Mouse (Mus musculus) forebrain, embryonic 10.5 days (tissue): Measurements from ENCODE around the gene Slc35f3. TPM values are rescaled to one million over a fixed set of nuclear protein-coding genes. Genes with fewer than 3 reads are reported as not detected.
"Not testable (repeated sequence)": the region's sequence is repeated elsewhere in the genome, so short reads cannot be mapped to it uniquely, and the experiment has no call there.

Source experiments
- DNase-seq: peaks from one replicate; pipeline ENCODE4 v3.0.0-alpha.2; 2017; ENCODE audit warnings: low spot score; ENCODE audit errors: extremely low spot score
- H3K27ac ChIP-seq: fragments of 300-500 bp; sonication (generic); 2 replicates; pipeline ENCODE4 v1.5.1; 2016; ENCODE audit warnings: mild to moderate bottlenecking
- H3K27me3 ChIP-seq: fragments of 300-500 bp; sonication (generic); 2 replicates; pipeline ENCODE4 v1.6.1; 2016; ENCODE audit warnings: mild to moderate bottlenecking; ENCODE audit not compliant: poor library complexity, severe bottlenecking
- H3K36me3 ChIP-seq: fragments of 300-500 bp; sonication (generic); replicated peaks from 2 replicates; pipeline ENCODE4 v1.6.1; 2016; ENCODE audit warnings: mild to moderate bottlenecking, moderate library complexity
- H3K4me1 ChIP-seq: fragments of 300-500 bp; sonication (generic); 2 replicates; pipeline ENCODE4 v1.6.1; 2016
- H3K4me3 ChIP-seq: fragments of 300-500 bp; sonication (generic); 2 replicates; pipeline ENCODE4 v1.5.1; 2016; ENCODE audit warnings: mild to moderate bottlenecking, moderate library complexity
- H3K9me3 ChIP-seq: fragments of 300-500 bp; sonication (generic); 2 replicates; pipeline ENCODE4 v1.6.1; 2016; ENCODE audit warnings: mild to moderate bottlenecking, moderate library complexity
- WGBS: fragments of 180-500 bp; shearing (Covaris S2); methylation state at CpG from one replicate; pipeline ENCODE4 v1.1.7; 2016; 5-methylcytosine and 5-hydroxymethylcytosine counted together
- polyA plus RNA-seq: library from polyadenylated mRNA; unstranded; fragments of >200 nt; fragmentation: Nextera tagmentation; extraction: Ambion mirVana; gene quantifications from 2 replicates; pipeline ENCODE4 v1.2.1, GENCODE M21; 2016

The Slc35f3 gene
- polyA plus RNA-seq, 1 experiment from 2014 or later, result 0.07 TPM

DNA sequence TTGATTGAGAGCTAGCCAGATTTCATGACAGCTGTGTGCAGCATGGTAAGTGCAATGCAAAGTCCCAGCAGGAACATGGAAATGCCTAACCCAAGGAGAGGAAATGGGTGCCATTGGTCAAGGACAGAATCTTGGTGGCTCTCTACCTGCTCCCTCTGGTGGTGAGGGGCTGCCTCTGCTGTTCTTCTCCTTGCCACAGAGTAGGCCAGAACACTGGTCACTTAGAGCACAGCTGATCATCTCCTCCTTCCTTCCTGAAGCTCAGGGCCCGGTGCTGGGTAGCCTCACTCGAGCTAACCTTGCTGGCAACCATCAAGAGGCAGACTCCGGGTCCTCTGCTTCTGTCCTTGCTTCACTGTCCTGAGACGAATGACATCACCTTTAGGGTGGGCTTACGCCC, 84.4 kb downstream of the Slc35f3 start:
- 68% methylated on average over 5 of the region's 5 CpGs for WGBS

DNA sequence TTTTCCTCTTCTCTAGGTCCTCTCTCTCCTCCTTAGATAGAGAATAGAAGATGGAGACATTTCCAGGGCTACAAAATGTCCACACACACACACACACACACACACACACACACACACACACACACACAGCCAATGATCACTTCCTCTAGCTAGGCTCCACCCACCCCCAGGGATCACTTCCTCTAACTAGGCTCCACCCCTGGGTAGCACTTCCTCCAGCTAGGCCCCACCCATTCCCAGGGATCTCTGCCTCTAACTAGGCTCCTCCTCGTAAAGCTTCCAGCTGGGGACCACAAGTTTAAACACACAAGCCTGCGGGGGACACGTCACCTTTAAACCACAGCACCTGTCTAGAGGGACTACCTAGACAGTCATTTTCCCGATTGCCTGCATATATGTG, 89.2 kb downstream of the Slc35f3 start:
- Histone ChIP-seq H3K9me3 (no peaks in the 10 kb centered on the region), H3K27ac (no peak overlapping the region), H3K4me1 (no peaks in the 10 kb centered on the region; the same call in 1 of the 2 replicates), H3K36me3 (no peaks in the 10 kb centered on the region), H3K27me3 (no peaks in the 10 kb centered on the region), H3K4me3 (no peak overlapping the region)
- WGBS, result 89% methylated on average over 4 of the region's 4 CpGs
- DNase-seq, result no peak

More for the DNA sequence above, 84.4 kb downstream of the Slc35f3 start:
- Histone ChIP-seq H3K27me3 (no peaks in the 10 kb centered on the region), H3K27ac (no peak overlapping the region), H3K36me3 (no peaks in the 10 kb centered on the region), H3K9me3 (no peaks in the 10 kb centered on the region), H3K4me3 (no peak overlapping the region), H3K4me1 (no peaks in the 10 kb centered on the region)
- DNase-seq, result peak; percentile 27

DNA sequence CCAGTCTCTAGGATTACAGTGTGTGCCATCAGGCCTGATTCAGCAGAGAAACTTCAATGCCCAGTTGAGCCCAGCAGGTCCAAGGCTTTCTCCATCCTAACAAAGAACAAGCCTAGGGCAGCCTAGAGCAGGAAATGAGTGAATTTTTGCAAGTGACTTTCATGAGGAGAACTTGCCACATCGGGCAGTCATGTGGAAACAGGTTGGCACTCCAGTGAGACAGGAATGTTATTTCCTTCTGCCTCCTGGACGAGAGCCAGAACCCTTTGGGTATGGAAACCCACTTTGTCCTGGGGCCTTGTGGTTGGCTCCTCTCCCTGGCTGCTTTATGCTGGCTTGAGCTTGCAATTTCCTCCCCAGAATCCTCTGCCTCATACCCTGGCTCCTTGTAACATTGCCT, 93.2 kb downstream of the Slc35f3 start:
- WGBS, result 83% methylated on average over 2 of the region's 2 CpGs

DNA sequence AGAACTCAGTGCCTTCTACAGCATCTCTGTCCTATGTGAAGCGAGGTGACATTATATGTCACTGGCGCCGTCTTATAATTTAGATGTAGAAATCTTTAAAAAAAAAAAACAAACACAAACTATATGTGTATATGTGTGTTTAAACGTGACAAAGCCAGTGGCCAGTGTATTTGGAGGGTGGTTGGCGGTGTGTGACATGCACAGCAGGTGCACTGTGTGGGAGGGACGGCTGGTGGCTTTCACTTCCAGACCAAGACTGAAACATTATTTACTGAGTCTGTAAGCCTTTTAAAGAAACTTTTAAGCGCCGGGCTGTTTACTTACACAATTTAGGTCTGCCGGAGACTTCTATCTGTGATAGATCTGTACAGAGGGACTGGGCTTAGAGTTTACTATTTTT, 97.0 kb downstream of the Slc35f3 start:
- Histone ChIP-seq H3K27me3 (no peaks in the 10 kb centered on the region), H3K36me3 (no peaks in the 10 kb centered on the region), H3K27ac (no peak overlapping the region), H3K9me3 (no peaks in the 10 kb centered on the region), H3K4me3 (no peak overlapping the region), H3K4me1 (peaks cover 5% of the 10 kb centered on the region)
- 83% methylated on average over 9 of the region's 9 CpGs for WGBS
- DNase-seq, result no peak

More for the DNA sequence above, 93.2 kb downstream of the Slc35f3 start:
- Histone ChIP-seq H3K27me3 (no peaks in the 10 kb centered on the region), H3K4me3 (no peak overlapping the region), H3K36me3 (no peaks in the 10 kb centered on the region), H3K27ac (no peak overlapping the region), H3K9me3 (no peaks in the 10 kb centered on the region), H3K4me1 (peaks cover 5% of the 10 kb centered on the region)
- no peak for DNase-seq

DNA sequence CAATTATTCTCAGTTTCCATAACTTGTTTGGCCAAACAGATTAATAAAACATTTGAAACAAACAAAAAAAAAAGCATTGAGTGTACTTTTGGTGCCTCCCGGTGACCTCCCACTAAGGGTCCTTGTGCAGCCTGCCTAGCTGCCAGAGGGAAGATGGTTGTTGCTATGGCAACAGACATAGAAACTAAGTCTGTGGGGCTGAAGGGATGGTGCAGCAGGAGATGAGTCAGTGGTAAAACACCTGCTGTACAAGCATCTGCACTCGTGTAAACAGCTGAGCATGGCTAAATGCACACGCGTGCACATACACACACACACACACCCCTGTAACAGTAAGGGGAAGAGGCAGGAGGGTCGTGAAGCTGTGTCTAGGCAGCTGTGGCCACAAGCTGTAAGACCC, 97.6 kb downstream of the Slc35f3 start:
- H3K9me3 ChIP-seq, result no peaks in the 10 kb centered on the region
- no peak for DNase-seq
- WGBS, result 72% methylated on average over 5 of the region's 5 CpGs
- H3K4me3 ChIP-seq, result no peak overlapping the region
- H3K36me3 ChIP-seq, result no peaks in the 10 kb centered on the region
- H3K4me1 ChIP-seq, result peaks cover 5% of the 10 kb centered on the region
- no peaks in the 10 kb centered on the region for H3K27me3 ChIP-seq
- no peak overlapping the region for H3K27ac ChIP-seq

DNA sequence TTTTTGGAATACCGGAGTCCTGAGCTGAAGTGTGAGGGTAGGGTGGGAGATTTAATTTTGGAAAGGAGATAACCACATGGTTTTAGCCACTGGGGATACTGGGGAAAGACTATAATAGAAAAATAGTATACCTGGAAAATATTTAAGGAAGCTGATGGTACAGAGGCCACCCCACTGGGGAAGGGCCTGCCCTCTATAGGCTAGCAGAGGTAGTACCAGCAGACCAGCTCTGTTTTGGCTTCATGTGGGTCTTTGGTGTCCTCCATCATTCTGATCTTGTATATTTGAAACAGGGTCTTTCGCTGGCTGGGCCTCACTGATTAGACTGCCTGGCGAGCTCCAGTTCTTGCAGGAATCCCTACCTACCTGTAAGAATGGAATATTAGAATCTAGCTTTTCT, 100.0 kb downstream of the Slc35f3 start:
- Histone ChIP-seq H3K27ac (no peak overlapping the region), H3K36me3 (no peaks in the 10 kb centered on the region), H3K9me3 (no peaks in the 10 kb centered on the region), H3K4me1 (peaks cover 12% of the 10 kb centered on the region), H3K27me3 (no peaks in the 10 kb centered on the region), H3K4me3 (no peak overlapping the region)
- WGBS, result 82% methylated on average over 3 of the region's 3 CpGs
- no peak for DNase-seq

DNA sequence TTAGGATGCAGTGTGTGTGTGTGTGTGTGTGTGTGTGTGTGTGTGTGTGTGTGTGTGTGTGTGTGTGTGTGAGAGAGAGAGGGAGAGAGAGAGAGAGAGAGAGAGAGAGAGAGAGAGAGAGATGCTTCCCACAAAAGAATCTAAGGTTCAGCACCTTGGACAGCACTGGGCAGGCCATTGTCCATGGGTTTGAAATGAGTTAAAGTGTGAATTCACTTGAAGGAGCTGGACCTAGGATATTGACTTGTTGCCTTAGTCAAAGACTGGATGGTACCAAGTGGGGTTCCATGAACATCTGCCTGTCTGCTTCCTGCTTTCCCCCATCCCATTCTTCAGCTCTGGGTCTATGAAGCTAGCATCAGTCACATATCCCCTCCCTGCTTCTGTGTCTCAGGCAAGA, 106.2 kb downstream of the Slc35f3 start:
- not testable (repeated sequence) for H3K36me3 ChIP-seq, H3K27ac ChIP-seq, H3K9me3 ChIP-seq, H3K27me3 ChIP-seq, H3K4me3 ChIP-seq, H3K4me1 ChIP-seq
- DNase-seq, result peak; percentile 37

DNA sequence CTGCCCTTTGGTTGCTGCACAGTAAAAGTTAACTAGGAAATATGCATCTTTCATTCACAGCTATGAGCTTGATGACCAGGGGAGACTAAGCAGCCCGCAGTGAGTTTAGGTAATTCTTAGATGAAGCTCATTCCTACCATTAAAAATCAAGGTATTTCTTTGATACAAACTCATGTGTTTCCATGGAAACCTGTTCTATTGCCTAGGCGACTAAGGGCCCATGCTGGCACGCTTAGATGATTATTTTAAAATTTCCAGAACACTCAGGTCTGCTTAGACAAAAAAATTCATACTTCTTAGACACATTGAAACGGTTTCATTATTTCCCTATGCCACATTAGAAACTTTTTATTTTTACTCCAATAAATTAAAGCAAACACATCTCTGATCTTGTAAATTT, 106.7 kb downstream of the Slc35f3 start:
- Histone ChIP-seq H3K4me1 (peaks cover 7% of the 10 kb centered on the region), H3K36me3 (no peaks in the 10 kb centered on the region), H3K27me3 (no peaks in the 10 kb centered on the region), H3K9me3 (no peaks in the 10 kb centered on the region), H3K27ac (no peak overlapping the region), H3K4me3 (no peak overlapping the region)
- no peak for DNase-seq
- WGBS, result 79% methylated on average over 4 of the region's 4 CpGs

DNA sequence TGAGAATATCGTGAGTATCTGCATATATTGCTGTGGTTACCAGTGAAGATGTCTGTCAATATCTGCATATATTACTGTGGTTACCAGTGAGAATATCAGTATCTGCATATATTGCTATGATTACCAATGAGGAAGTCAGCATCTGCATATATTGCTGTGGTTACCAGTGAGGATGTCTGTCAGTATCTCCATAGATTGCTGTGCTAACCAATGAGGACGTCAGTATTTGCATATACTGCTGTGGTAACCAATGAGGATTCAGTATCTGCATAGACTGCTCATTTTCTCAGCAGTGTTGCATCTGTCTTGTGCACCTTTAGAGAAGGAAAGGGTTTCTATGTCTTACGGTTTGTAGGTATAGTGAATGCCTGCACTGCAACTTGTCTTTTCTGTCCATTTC, 122.5 kb downstream of the Slc35f3 start:
- H3K9me3 ChIP-seq, result no peaks in the 10 kb centered on the region
- peaks cover 25% of the 10 kb centered on the region for H3K4me1 ChIP-seq
- DNase-seq, result no peak
- H3K4me3 ChIP-seq, result no peak overlapping the region
- H3K27ac ChIP-seq, result no peak overlapping the region
- H3K36me3 ChIP-seq, result peaks cover 22% of the 10 kb centered on the region
- 79% methylated on average over 3 of the region's 3 CpGs for WGBS
- no peaks in the 10 kb centered on the region for H3K27me3 ChIP-seq

DNA sequence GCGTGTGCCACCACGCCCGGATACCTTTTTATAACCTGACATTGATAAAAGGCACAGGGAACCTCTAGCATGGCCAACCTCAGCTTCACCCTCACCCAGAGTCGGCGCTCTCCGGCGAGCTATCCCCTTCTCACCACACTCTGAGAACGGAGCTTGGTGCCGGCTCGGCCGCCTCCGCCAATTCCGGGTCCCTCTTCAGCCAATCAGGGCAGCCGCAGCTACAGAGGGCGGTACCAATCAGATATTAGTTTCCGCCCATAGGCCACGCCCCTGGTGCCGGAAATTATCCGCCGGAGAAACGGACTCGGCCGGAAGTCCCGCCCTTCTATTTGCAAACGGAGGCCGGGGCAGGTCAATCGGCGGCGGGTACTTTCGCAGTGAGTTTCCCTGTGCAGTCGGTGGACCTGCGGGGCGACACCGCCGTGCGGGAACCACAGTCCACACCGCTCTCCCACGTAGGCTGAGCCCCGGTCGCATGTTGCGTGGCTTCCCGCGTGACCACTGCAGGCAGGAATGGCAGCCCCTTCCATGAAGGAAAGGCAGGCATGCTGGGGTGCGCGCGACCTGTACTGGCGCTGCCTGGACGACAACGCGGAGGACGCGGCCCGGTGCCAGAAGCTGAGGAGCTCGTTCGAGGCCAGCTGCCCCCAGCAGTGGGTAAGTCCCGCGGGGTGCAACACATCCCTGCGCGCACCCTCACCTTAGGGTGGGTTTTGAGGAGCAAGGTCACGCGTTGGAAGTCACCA, 124.0 kb downstream of the Slc35f3 start, which contains the start of gene Coa6:
Gene Coa6 (plus strand): TSS at position 342 of the 746 bp plus-strand sequence.
- WGBS, result under 1% methylated on average over 61 of the region's 61 CpGs
- H3K27me3 ChIP-seq, result no peaks in the 10 kb centered on the region
- H3K9me3 ChIP-seq, result no peaks in the 10 kb centered on the region
- peaks cover 25% of the 10 kb centered on the region for H3K4me1 ChIP-seq
- DNase-seq, result peak; percentile 98
- H3K36me3 ChIP-seq, result peaks cover 37% of the 10 kb centered on the region
- H3K4me3 ChIP-seq, result peak within 1 kb of the TSS; percentile 94
- H3K27ac ChIP-seq, result peak within 1 kb of the TSS; percentile 91

DNA sequence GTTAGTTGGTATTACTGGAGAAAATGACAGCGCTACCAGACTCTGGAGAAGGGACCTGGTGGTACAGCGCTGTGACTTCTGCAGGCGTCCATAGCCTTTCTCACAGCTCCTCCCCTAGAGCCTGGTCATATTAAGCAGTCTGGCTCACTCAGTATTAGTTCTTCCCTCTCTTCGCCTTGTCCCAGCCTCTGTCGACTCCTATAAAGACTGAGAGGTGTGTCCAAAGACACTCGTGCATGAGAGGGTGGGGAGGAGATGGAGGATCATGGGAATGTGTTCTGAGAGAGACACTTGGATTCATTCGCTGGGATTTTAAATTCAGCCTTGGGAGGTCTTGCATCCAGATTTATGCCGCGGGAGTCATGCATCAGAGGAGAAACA, 124.6 kb downstream of the Slc35f3 start:
- peak overlapping the region; percentile 94 for H3K4me3 ChIP-seq
- WGBS, result 14% methylated on average over 9 of the region's 9 CpGs
- H3K4me1 ChIP-seq, result peaks cover 25% of the 10 kb centered on the region
- no peak for DNase-seq
- H3K36me3 ChIP-seq, result peaks cover 43% of the 10 kb centered on the region
- no peaks in the 10 kb centered on the region for H3K27me3 ChIP-seq
- H3K27ac ChIP-seq, result peak overlapping the region; percentile 91
- no peaks in the 10 kb centered on the region for H3K9me3 ChIP-seq

- H3K27ac ChIP-seq, result no peak overlapping the region
- peaks cover 25% of the 10 kb centered on the region for H3K4me1 ChIP-seq
- H3K4me3 ChIP-seq, result no peak overlapping the region
- 86% methylated on average over 4 of the region's 4 CpGs for WGBS
- no peak for DNase-seq
- no peaks in the 10 kb centered on the region for H3K27me3 ChIP-seq
- H3K9me3 ChIP-seq, result no peaks in the 10 kb centered on the region
- H3K36me3 ChIP-seq, result peaks cover 55% of the 10 kb centered on the region
Measured at GRCm38 (mm10) chr8:126424163-126424562, 125.8 kb downstream of the Slc35f3 start.

- H3K4me1 ChIP-seq, result peaks cover 25% of the 10 kb centered on the region
- H3K4me3 ChIP-seq, result no peak overlapping the region
- no peak overlapping the region for H3K27ac ChIP-seq
- peaks cover 63% of the 10 kb centered on the region for H3K36me3 ChIP-seq
- no peaks in the 10 kb centered on the region for H3K9me3 ChIP-seq
- H3K27me3 ChIP-seq, result no peaks in the 10 kb centered on the region
- no peak for DNase-seq
- 86% methylated on average over 1 of the region's 1 CpGs for WGBS
Measured at GRCm38 (mm10) chr8:126424946-126425345, 126.6 kb downstream of the Slc35f3 start.

DNA sequence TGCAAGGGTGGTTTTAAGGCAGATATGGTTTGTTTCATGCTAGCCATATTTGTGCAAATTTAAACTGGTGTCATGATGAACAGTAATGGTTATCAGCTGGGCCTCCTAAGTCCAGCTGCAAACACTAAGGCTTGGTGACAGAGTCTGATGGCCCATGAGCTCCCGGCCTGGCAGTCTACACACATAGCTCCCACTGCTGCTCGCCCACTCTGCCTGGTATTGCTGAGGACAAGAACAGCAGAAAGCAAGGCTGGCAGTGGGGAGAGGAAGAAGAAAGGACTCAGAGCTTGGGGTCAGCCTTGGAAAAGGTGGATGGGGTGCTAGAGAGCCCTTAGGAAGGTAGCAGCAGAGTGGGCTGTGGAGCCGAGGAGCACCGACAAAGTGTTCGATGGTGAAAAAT, 131.3 kb downstream of the Slc35f3 start:
- DNase-seq, result no peak
- Histone ChIP-seq H3K9me3 (no peaks in the 10 kb centered on the region), H3K4me1 (no peaks in the 10 kb centered on the region), H3K4me3 (no peak overlapping the region), H3K27me3 (no peaks in the 10 kb centered on the region), H3K36me3 (peaks cover 98% of the 10 kb centered on the region), H3K27ac (no peak overlapping the region)
- WGBS, result 94% methylated on average over 5 of the region's 5 CpGs
